Mouse (Mus musculus): Measurements from ENCODE around the gene Sco2. TPM values are rescaled to one million over a fixed set of nuclear protein-coding genes. Genes with fewer than 3 reads are reported as not detected.

Gene Sco2
- polyA plus RNA-seq, 1 experiment from 2014 or later, result 5.6 TPM

- Histone ChIP-seq H3K4me2 (no peak overlapping the region), H3K9me3 (replicated peaks) (no peaks in the 10 kb centered on the region), H3K4me3 (no peak overlapping the region), H3K27me3 (replicated peaks) (no peaks in the 10 kb centered on the region), H3K36me3 (peaks cover 45% of the 10 kb centered on the region), H3K4me1 (replicated peaks) (peaks cover 16% of the 10 kb centered on the region), H3K9ac (no peak overlapping the region), H3K27ac (ENCODE audit: poor library complexity, severe bottlenecking) (no peak overlapping the region)
- WGBS, result 95% methylated on average over 14 of the region's 14 CpGs
- no peak for ATAC-seq (ENCODE audit: insufficient number of reproducible peaks, low FRiP score)
Measured at GRCm38 (mm10) chr15:89352054-89352453, 21.6 kb downstream of the Sco2 start.

DNA sequence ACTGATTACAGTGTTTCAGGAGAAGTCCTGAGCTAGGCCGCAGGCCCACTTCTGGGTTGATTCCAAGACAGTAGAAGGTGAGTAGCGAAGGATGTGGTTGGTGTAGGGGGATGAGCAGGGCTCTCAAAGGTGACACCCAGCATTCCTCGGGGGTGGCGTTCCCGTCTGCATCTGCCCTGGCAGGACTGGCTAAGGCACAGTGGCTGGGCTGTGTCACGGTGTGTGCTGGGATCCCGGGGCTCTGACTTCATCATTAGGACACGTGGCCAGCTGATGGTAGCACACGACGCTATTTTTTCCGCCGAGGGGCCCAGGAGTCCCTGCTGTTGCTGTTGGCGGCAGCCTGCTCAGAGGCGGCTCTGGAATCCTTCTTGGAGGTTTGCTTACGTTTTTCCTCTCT lies 22.3 kb downstream of the Sco2 start:
- peaks cover 45% of the 10 kb centered on the region for H3K36me3 ChIP-seq
- no peak overlapping the region for H3K9ac ChIP-seq
- no peak overlapping the region for H3K4me2 ChIP-seq
- no peaks in the 10 kb centered on the region for H3K9me3 ChIP-seq (replicated peaks)
- peaks cover 16% of the 10 kb centered on the region for H3K4me1 ChIP-seq (replicated peaks)
- H3K27me3 ChIP-seq (replicated peaks), result no peaks in the 10 kb centered on the region
- WGBS, result 79% methylated on average over 15 of the region's 15 CpGs
- no peak overlapping the region for H3K4me3 ChIP-seq
- no peak for ATAC-seq (ENCODE audit: insufficient number of reproducible peaks, low FRiP score)
- 0 out of 2 replicates have a peak overlapping the region, but pooled peaks have one; percentile 10 for H3K27ac ChIP-seq (ENCODE audit: poor library complexity, severe bottlenecking)

DNA sequence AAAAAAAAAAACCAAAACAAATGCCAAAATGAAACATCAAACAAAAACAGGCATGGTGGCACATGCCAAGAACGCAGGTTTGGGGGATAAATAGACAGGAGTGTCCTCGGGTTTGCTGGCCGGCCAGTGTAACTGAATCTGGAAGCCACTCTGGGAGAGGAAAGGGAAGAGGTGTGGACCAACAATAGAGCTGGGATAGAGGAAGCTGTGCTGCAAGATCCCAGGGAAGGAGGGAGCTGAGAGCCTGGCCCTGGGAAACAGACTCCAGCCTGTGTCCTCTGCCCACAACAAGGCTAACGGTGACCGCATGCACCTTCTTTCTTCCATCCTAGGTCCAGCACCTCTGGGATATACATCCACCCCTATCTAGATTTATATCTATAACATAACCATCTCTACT lies 23.2 kb downstream of the Sco2 start:
- H3K36me3 ChIP-seq, result peaks cover 45% of the 10 kb centered on the region
- WGBS, result 73% methylated on average over 5 of the region's 5 CpGs
- no peaks in the 10 kb centered on the region for H3K27me3 ChIP-seq (replicated peaks)
- H3K4me2 ChIP-seq, result no peak overlapping the region
- no peak overlapping the region for H3K9ac ChIP-seq
- H3K4me3 ChIP-seq, result no peak overlapping the region
- H3K27ac ChIP-seq (ENCODE audit: poor library complexity, severe bottlenecking), result 0 out of 2 replicates have a peak overlapping the region, but pooled peaks have one; percentile 10
- H3K4me1 ChIP-seq (replicated peaks), result peaks cover 16% of the 10 kb centered on the region
- no peaks in the 10 kb centered on the region for H3K9me3 ChIP-seq (replicated peaks)
- no peak for ATAC-seq (ENCODE audit: insufficient number of reproducible peaks, low FRiP score)

DNA sequence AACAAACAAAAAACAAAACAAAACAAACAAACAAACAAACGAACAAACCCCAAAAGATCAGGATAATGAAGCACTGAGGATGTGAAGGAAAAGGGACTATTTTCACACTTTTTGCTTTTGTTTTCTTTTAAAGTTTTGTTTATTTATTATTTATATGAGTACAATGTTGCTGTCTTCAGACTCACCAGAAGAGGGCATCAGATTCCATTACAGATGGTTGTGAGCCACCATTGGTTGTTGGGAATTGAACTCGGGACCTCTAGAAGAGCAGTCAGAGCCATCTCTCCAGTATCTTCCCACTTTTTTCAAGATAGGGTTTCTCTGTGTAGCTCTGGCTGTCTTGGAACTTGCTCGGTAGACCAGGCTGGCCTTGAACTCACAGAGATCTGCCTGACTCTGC lies 30.3 kb downstream of the Sco2 start:
- no peaks in the 10 kb centered on the region for H3K27me3 ChIP-seq (replicated peaks)
- H3K36me3 ChIP-seq, result no peaks in the 10 kb centered on the region
- H3K4me3 ChIP-seq, result no peak overlapping the region
- H3K4me1 ChIP-seq (replicated peaks), result no peaks in the 10 kb centered on the region
- WGBS, result 74% methylated on average over 3 of the region's 3 CpGs
- no peak for ATAC-seq (ENCODE audit: insufficient number of reproducible peaks, low FRiP score)
- H3K27ac ChIP-seq (ENCODE audit: poor library complexity, severe bottlenecking), result no peak overlapping the region
- H3K4me2 ChIP-seq, result no peak overlapping the region
- no peak overlapping the region for H3K9ac ChIP-seq
- no peaks in the 10 kb centered on the region for H3K9me3 ChIP-seq (replicated peaks)

- Histone ChIP-seq H3K4me2 (no peak overlapping the region), H3K9me3 (replicated peaks) (0 out of 2 replicates have a peak, but pooled peaks cover 3% of the 10 kb centered on the region), H3K27ac (ENCODE audit: poor library complexity, severe bottlenecking) (no peak overlapping the region), H3K36me3 (no peaks in the 10 kb centered on the region), H3K4me1 (replicated peaks) (no peaks in the 10 kb centered on the region), H3K27me3 (replicated peaks) (no peaks in the 10 kb centered on the region), H3K9ac (no peak overlapping the region), H3K4me3 (no peak overlapping the region)
- 45% methylated on average over 1 of the region's 1 CpGs for WGBS
- ATAC-seq (ENCODE audit: insufficient number of reproducible peaks, low FRiP score), result no peak
Measured at GRCm38 (mm10) chr15:89341678-89342077, 32.0 kb downstream of the Sco2 start.

DNA sequence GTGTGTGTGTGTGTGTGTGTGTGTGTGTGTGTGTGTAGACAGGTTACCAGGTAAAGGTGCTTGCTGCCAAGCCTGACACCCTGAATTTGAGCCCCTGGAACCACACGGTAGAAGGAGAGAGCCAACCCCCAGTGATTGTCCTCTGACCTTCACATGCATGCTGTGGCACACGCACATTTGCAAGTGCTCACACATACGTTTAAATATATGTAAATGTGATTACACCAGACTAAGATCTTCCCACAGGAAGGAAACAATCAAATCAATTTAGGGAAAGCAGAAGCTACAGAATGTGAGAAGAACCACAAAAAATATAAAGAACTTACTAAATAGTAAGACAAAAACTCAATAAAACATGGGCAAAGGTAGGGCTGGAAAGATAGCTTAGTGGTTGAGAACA lies 33.5 kb downstream of the Sco2 start:
- 74% methylated on average over 3 of the region's 3 CpGs for WGBS
- Histone ChIP-seq H3K4me3 (no peak overlapping the region), H3K4me1 (replicated peaks) (no peaks in the 10 kb centered on the region), H3K36me3 (no peaks in the 10 kb centered on the region), H3K9ac (no peak overlapping the region), H3K27me3 (replicated peaks) (no peaks in the 10 kb centered on the region), H3K9me3 (replicated peaks) (0 out of 2 replicates have a peak, but pooled peaks cover 3% of the 10 kb centered on the region), H3K27ac (ENCODE audit: poor library complexity, severe bottlenecking) (no peak overlapping the region), H3K4me2 (no peak overlapping the region)
- no peak for ATAC-seq (ENCODE audit: insufficient number of reproducible peaks, low FRiP score)

DNA sequence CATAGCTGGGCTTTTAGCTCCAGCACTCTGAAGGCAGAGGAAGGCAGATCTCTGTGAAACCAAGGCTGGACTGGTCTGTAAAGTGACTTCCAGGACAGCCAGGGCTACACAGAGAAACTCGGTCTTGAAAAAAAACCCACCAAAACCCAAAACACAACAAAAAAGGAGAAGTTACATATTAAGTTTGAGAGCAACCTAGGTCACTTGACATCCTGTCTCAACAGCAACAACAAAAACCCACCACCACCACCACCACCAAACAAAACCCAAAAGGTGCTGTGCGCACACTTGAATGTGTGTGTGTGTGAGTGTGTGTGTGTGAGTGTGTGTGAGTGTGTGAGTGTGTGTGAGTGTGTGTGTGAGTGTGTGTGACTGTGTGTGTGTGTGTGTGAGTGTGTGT lies 34.0 kb downstream of the Sco2 start:
- H3K4me3 ChIP-seq, result no peak overlapping the region
- H3K36me3 ChIP-seq, result no peaks in the 10 kb centered on the region
- no peak overlapping the region for H3K27ac ChIP-seq (ENCODE audit: poor library complexity, severe bottlenecking)
- H3K9me3 ChIP-seq (replicated peaks), result 0 out of 2 replicates have a peak, but pooled peaks cover 3% of the 10 kb centered on the region
- H3K4me2 ChIP-seq, result no peak overlapping the region
- H3K9ac ChIP-seq, result no peak overlapping the region
- no peaks in the 10 kb centered on the region for H3K4me1 ChIP-seq (replicated peaks)
- ATAC-seq (ENCODE audit: insufficient number of reproducible peaks, low FRiP score), result no peak
- WGBS, result 87% methylated on average over 2 of the region's 2 CpGs
- no peaks in the 10 kb centered on the region for H3K27me3 ChIP-seq (replicated peaks)

GRCm38 (mm10) chr15:89336422-89336821 lies 37.2 kb downstream of the Sco2 start:
- Histone ChIP-seq H3K4me2 (no peak overlapping the region), H3K36me3 (no peaks in the 10 kb centered on the region), H3K27me3 (replicated peaks) (no peaks in the 10 kb centered on the region), H3K9ac (no peak overlapping the region), H3K27ac (ENCODE audit: poor library complexity, severe bottlenecking) (no peak overlapping the region), H3K4me1 (replicated peaks) (no peaks in the 10 kb centered on the region), H3K9me3 (replicated peaks) (0 out of 2 replicates have a peak, but pooled peaks cover 3% of the 10 kb centered on the region), H3K4me3 (no peak overlapping the region)
- ATAC-seq (ENCODE audit: insufficient number of reproducible peaks, low FRiP score), result no peak; the same call in 1 of the 2 replicates
- WGBS, result 80% methylated on average over 14 of the region's 14 CpGs

- no peak for ATAC-seq (ENCODE audit: insufficient number of reproducible peaks, low FRiP score)
- Histone ChIP-seq H3K9ac (no peak overlapping the region), H3K27ac (ENCODE audit: poor library complexity, severe bottlenecking) (no peak overlapping the region), H3K4me1 (replicated peaks) (no peaks in the 10 kb centered on the region), H3K27me3 (replicated peaks) (no peaks in the 10 kb centered on the region), H3K4me3 (no peak overlapping the region), H3K36me3 (no peaks in the 10 kb centered on the region), H3K9me3 (replicated peaks) (0 out of 2 replicates have a peak, but pooled peaks cover 3% of the 10 kb centered on the region), H3K4me2 (no peak overlapping the region)
- 76% methylated on average over 17 of the region's 17 CpGs for WGBS
Measured at GRCm38 (mm10) chr15:89334774-89335537, 38.7 kb downstream of the Sco2 start.

GRCm38 (mm10) chr15:89334271-89334670 lies 39.4 kb downstream of the Sco2 start, which contains the start of gene Miox:
TSS of gene Miox (plus strand) at chr15:89334398.
- 86% methylated on average over 7 of the region's 7 CpGs for WGBS
- Histone ChIP-seq H3K36me3 (no peaks in the 10 kb centered on the region), H3K9me3 (replicated peaks) (0 out of 2 replicates have a peak, but pooled peaks cover 3% of the 10 kb centered on the region), H3K4me2 (no peak within 1 kb of the TSS), H3K4me1 (replicated peaks) (no peaks in the 10 kb centered on the region), H3K27ac (ENCODE audit: poor library complexity, severe bottlenecking) (no peak within 1 kb of the TSS), H3K27me3 (replicated peaks) (no peaks in the 10 kb centered on the region), H3K9ac (no peak within 1 kb of the TSS), H3K4me3 (no peak within 1 kb of the TSS)
- no peak for ATAC-seq (ENCODE audit: insufficient number of reproducible peaks, low FRiP score)

DNA sequence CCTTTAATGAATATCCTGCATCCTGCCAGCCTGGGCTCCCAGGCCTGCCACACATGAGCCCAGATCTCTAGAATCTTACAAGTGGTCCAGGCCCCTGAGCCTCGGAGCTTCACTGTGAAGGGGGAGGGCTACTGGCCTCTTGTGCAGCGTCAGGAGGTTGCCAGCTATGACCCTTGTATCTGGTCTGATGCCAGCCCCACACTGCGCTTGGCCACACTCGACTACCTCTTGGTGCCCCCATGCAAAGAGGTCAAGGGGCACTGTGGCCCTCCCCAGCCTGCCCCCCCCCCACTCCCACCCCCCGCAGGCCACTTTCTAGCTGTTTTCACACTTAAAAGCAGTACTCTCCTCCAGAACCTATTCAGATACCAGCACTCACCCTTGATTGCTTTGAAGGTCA lies 47.2 kb downstream of the Sco2 start:
- no peak for ATAC-seq (ENCODE audit: insufficient number of reproducible peaks, low FRiP score)
- no peak overlapping the region for H3K4me3 ChIP-seq
- peaks cover 34% of the 10 kb centered on the region for H3K27me3 ChIP-seq (replicated peaks)
- 57% methylated on average over 5 of the region's 5 CpGs for WGBS
- peaks cover 7% of the 10 kb centered on the region; the same call in 1 of the 2 replicates for H3K4me1 ChIP-seq (replicated peaks)
- H3K9me3 ChIP-seq (replicated peaks), result no peaks in the 10 kb centered on the region
- no peak overlapping the region for H3K9ac ChIP-seq
- no peak overlapping the region for H3K4me2 ChIP-seq
- no peak overlapping the region for H3K27ac ChIP-seq (ENCODE audit: poor library complexity, severe bottlenecking)
- no peaks in the 10 kb centered on the region for H3K36me3 ChIP-seq
